Mouse (Mus musculus) stomach, embryonic 14.5 days (tissue): ENCODE data around the gene Rex1bd. TPM values are rescaled to one million over a fixed set of nuclear protein-coding genes. Genes with fewer than 3 reads are reported as not detected.

Experiments
- ATAC-seq: fragments of 200-750 bp; cut with Nextera tagmentation; 2 replicates; pipeline ENCODE4 v1.8.0; 2017; ENCODE audit warnings: low read depth, moderate TSS enrichment; ENCODE audit not compliant: insufficient number of reproducible peaks, insufficient read depth, low FRiP score
- H3K27ac ChIP-seq: fragments of 300-500 bp; sonication (generic); 2 replicates; pipeline ENCODE4 v1.5.1; 2014; ENCODE audit warnings: mild to moderate bottlenecking, low read length, moderate library complexity, mixed read lengths
- H3K27me3 ChIP-seq: fragments of 300-500 bp; sonication (generic); 2 replicates; pipeline ENCODE4 v1.6.1; 2014; ENCODE audit warnings: low read length, control low read depth, mixed read lengths; ENCODE audit not compliant: control insufficient read depth, insufficient read depth
- H3K36me3 ChIP-seq: fragments of 300-500 bp; sonication (generic); 2 replicates; pipeline ENCODE4 v1.6.1; 2014; ENCODE audit warnings: mild to moderate bottlenecking, control low read depth, low read length, moderate library complexity, mixed read lengths; ENCODE audit not compliant: control insufficient read depth, insufficient read depth
- H3K4me1 ChIP-seq: fragments of 300-500 bp; sonication (generic); 2 replicates; pipeline ENCODE4 v1.6.1; 2014; ENCODE audit warnings: low read length, control low read depth, mixed read lengths; ENCODE audit not compliant: control insufficient read depth, insufficient read depth
- H3K4me2 ChIP-seq: fragments of 300-500 bp; sonication (generic); replicated peaks from 2 replicates; pipeline ENCODE4 v1.6.1; 2014; ENCODE audit warnings: low read depth, low read length, control low read depth
- H3K4me3 ChIP-seq: fragments of 300-500 bp; sonication (generic); 2 replicates; pipeline ENCODE4 v1.5.1; 2014; ENCODE audit warnings: low read depth, low read length, control low read depth
- H3K9ac ChIP-seq: fragments of 300-500 bp; sonication (generic); replicated peaks from 2 replicates; pipeline ENCODE4 v1.6.1; 2014; ENCODE audit warnings: low read depth, mild to moderate bottlenecking, control low read depth, low read length, moderate library complexity, mixed read lengths
- H3K9me3 ChIP-seq: fragments of 300-500 bp; sonication (generic); 2 replicates; pipeline ENCODE4 v1.6.1; 2016; ENCODE audit warnings: low read depth, low read length, control low read depth; ENCODE audit not compliant: control insufficient read depth
- WGBS: fragments of 180-500 bp; shearing (Covaris S2); extraction: QIAGEN DNeasy Blood & Tissue Kit; methylation state at CpG from one replicate; pipeline ENCODE4 v1.1.7; 2014; 5-methylcytosine and 5-hydroxymethylcytosine counted together
- polyA plus RNA-seq: library from polyadenylated mRNA; unstranded; fragments of >200 nt; fragmentation: Nextera tagmentation; extraction: Ambion mirVana; gene quantifications from 2 replicates; pipeline ENCODE4 v1.2.1, GENCODE M21; 2014

Gene Rex1bd
- polyA plus RNA-seq, 1 experiment from 2014 or later: 149 TPM

GRCm38 (mm10) chr8:70502540-70502939, 4.0 kb downstream of the Rex1bd start:
- Histone ChIP-seq H3K27ac (no peak overlapping the region), H3K36me3 (peaks cover 3% of the 10 kb centered on the region; the same call in 1 of the 2 replicates), H3K27me3 (peaks cover 36% of the 10 kb centered on the region), H3K4me3 (no peak overlapping the region), H3K9ac (no peak overlapping the region), H3K4me2 (0 out of 2 replicates have a peak overlapping the region, but pooled peaks have one; percentile 13), H3K9me3 (no peaks in the 10 kb centered on the region), H3K4me1 (peaks cover 18% of the 10 kb centered on the region; the same call in 1 of the 2 replicates)
- WGBS: 33% methylated on average over 12 of the region's 12 CpGs
- ATAC-seq: no peak

DNA sequence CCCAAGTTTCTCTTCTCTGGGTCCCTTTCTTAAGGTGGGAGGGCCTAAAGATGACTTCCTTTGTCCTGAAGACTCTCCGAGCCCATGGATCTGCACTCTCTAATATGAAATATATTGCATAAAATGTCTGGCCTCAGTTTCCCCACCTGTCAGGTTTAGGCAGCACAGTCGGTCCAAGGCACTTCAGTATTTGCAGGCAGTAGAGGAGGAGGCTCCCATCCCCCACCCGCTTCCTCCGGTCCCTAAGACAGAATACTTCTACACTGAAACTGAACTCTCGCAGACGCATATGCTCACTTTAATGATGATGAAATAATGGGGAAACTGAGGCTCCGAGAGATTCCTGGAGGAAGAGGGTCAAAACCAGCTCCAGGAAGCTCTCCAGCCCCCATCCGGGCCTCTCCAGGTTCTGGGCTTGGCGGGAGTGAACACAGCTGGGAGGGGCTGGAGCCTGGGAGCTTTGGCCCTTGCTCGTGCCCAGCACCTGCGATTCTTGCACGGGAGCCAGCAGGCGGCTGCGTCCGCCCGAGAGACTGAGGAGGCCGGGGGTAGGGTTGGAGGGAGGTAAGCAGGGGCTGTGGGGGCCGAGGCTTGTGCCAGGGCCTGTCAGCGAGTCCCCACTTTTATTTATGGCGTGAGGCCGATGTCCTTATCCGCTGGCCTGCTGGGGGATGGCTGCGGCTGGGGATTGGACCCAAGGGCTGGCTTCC, 4.6 kb downstream of the Rex1bd start:
- ATAC-seq: no peak
- Histone ChIP-seq H3K27me3 (peaks cover 42% of the 10 kb centered on the region), H3K9me3 (no peaks in the 10 kb centered on the region), H3K4me2 (0 out of 2 replicates have a peak overlapping the region, but pooled peaks have one; percentile 13), H3K27ac (no peak overlapping the region), H3K4me1 (peaks cover 18% of the 10 kb centered on the region; the same call in 1 of the 2 replicates), H3K9ac (no peak overlapping the region), H3K36me3 (no peaks in the 10 kb centered on the region), H3K4me3 (0 out of 2 replicates have a peak overlapping the region, but pooled peaks have one; percentile 12)
- WGBS: 13% methylated on average over 23 of the region's 23 CpGs

DNA sequence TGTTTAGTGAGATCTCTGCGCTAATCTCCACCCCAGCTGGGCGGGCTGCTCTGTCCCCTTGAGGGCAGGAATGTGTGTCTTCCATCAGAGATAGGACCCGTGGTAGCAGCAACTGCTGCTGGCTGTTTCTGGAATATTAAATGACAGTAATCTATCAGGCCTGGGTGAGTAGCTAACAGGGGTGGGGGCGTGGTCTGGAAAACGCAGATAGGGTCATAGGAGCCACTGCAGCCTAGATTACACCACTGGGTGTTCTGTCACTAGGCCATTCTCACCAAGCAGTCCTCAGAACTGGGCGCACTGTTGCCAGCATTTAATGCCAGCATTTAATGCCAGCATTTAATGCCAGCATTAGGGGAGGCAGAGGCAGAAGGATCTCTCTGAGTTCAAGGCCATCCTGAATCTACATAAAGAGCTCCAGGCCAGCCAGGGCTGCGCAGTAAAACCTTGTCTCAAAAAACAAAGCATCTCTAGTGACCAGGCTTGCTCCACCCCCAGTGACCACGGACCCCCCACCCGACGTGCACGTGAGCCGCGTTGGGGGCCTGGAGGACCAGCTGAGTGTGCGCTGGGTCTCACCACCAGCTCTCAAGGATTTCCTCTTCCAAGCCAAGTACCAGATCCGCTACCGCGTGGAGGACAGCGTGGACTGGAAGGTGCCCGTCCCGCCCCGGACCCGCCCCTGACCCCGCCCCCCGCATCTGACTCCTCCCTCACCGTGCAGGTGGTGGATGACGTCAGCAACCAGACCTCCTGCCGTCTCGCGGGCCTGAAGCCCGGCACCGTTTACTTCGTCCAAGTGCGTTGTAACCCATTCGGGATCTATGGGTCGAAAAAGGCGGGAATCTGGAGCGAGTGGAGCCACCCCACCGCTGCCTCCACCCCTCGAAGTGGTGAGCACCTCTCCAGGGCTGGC, 5.9 kb downstream of the Rex1bd start:
- H3K27me3 ChIP-seq: peaks cover 55% of the 10 kb centered on the region
- H3K4me3 ChIP-seq: peak overlapping the region; percentile 9
- H3K9me3 ChIP-seq: no peaks in the 10 kb centered on the region
- ATAC-seq: no peak
- no peak overlapping the region for H3K27ac ChIP-seq
- peak overlapping the region; percentile 27; the same call in 1 of the 2 replicates for H3K4me2 ChIP-seq
- H3K4me1 ChIP-seq: peaks cover 14% of the 10 kb centered on the region; the same call in 1 of the 2 replicates
- WGBS: 9% methylated on average over 39 of the region's 39 CpGs
- no peaks in the 10 kb centered on the region for H3K36me3 ChIP-seq
- no peak overlapping the region for H3K9ac ChIP-seq

DNA sequence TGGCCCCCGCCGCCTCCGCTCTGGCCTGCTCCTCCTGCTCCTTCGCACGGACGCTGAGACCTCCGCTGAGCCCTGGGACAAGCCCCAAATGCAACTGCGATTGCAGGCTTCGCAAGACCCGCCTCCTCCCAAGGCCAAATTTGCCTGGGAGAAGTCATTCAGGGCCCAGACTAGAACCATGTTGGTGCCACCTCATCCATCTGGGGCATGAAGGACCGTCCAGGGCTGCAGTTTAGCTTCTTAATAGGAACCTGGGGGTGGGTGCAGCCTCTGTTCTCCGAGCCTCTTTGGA, 10.8 kb downstream of the Rex1bd start:
- peaks cover 13% of the 10 kb centered on the region; the same call in 1 of the 2 replicates for H3K4me1 ChIP-seq
- 9% methylated on average over 12 of the region's 12 CpGs for WGBS
- H3K9me3 ChIP-seq: no peaks in the 10 kb centered on the region
- H3K4me2 ChIP-seq: 0 out of 2 replicates have a peak overlapping the region, but pooled peaks have one; percentile 16
- H3K4me3 ChIP-seq: no peak overlapping the region
- no peak overlapping the region for H3K9ac ChIP-seq
- ATAC-seq: no peak
- H3K36me3 ChIP-seq: no peaks in the 10 kb centered on the region
- H3K27me3 ChIP-seq: peaks cover 83% of the 10 kb centered on the region
- H3K27ac ChIP-seq: no peak overlapping the region

GRCm38 (mm10) chr8:70495001-70495770, 11.4 kb downstream of the Rex1bd start:
- H3K36me3 ChIP-seq: no peaks in the 10 kb centered on the region
- H3K4me3 ChIP-seq: no peak overlapping the region
- no peak overlapping the region for H3K9ac ChIP-seq
- H3K4me1 ChIP-seq: peaks cover 13% of the 10 kb centered on the region; the same call in 1 of the 2 replicates
- H3K9me3 ChIP-seq: no peaks in the 10 kb centered on the region
- H3K27me3 ChIP-seq: peaks cover 83% of the 10 kb centered on the region
- no peak for ATAC-seq
- 6% methylated on average over 21 of the region's 21 CpGs for whole genome bisulfite sequencing
- no peak overlapping the region for H3K27ac ChIP-seq
- 0 out of 2 replicates have a peak overlapping the region, but pooled peaks have one; percentile 16 for H3K4me2 ChIP-seq

GRCm38 (mm10) chr8:70494416-70494945, 12.1 kb downstream of the Rex1bd start:
- H3K27me3 ChIP-seq: peaks cover 83% of the 10 kb centered on the region
- no peak overlapping the region for H3K27ac ChIP-seq
- H3K36me3 ChIP-seq: no peaks in the 10 kb centered on the region
- H3K9me3 ChIP-seq: no peaks in the 10 kb centered on the region
- 2% methylated on average over 28 of the region's 28 CpGs for WGBS
- no peak overlapping the region for H3K9ac ChIP-seq
- ATAC-seq: no peak
- H3K4me1 ChIP-seq: peaks cover 16% of the 10 kb centered on the region; the same call in 1 of the 2 replicates
- no peak overlapping the region for H3K4me3 ChIP-seq
- no peak overlapping the region for H3K4me2 ChIP-seq

- Histone ChIP-seq H3K4me1 (peaks cover 21% of the 10 kb centered on the region; the same call in 1 of the 2 replicates), H3K9ac (no peak overlapping the region), H3K4me3 (peak overlapping the region; percentile 31; the same call in 1 of the 2 replicates), H3K4me2 (peak overlapping the region; percentile 83), H3K27me3 (peaks cover 89% of the 10 kb centered on the region), H3K9me3 (no peaks in the 10 kb centered on the region), H3K36me3 (no peaks in the 10 kb centered on the region), H3K27ac (no peak overlapping the region)
- WGBS: 1% methylated on average over 47 of the region's 47 CpGs
- no peak for ATAC-seq
Measured at GRCm38 (mm10) chr8:70493692-70494415, 12.7 kb downstream of the Rex1bd start.
